Mouse (Mus musculus) limb, embryonic 12.5 days (tissue): ENCODE data around the gene Hspa1b. TPM values are rescaled to one million over a fixed set of nuclear protein-coding genes. Genes with fewer than 3 reads are reported as not detected.
A peak's percentile ranks its signal among the peaks of the same experiment; 100 is the strongest.
"Not testable (repeated sequence)": the region's sequence is repeated elsewhere in the genome, so short reads cannot be mapped to it uniquely, and the experiment has no call there.

Source experiments
- ATAC-seq: fragments of 200-750 bp; cut with Nextera tagmentation; 2 replicates; pipeline ENCODE4 v1.8.0; 2017; ENCODE audit warnings: low read depth, moderate TSS enrichment; ENCODE audit not compliant: insufficient number of reproducible peaks, insufficient read depth, low FRiP score, low TSS enrichment
- H3K27ac ChIP-seq: fragments of 300-500 bp; sonication (generic); 2 replicates; pipeline ENCODE4 v1.5.1; 2016; ENCODE audit warnings: mild to moderate bottlenecking, moderate library complexity
- H3K27me3 ChIP-seq: fragments of 300-500 bp; sonication (generic); 2 replicates; pipeline ENCODE4 v1.6.1; 2016; ENCODE audit warnings: mild to moderate bottlenecking, moderate library complexity
- H3K36me3 ChIP-seq: fragments of 300-500 bp; sonication (generic); 2 replicates; pipeline ENCODE4 v1.6.1; 2016; ENCODE audit warnings: mild to moderate bottlenecking, moderate library complexity
- H3K4me1 ChIP-seq: fragments of 300-500 bp; sonication (generic); replicated peaks from 2 replicates; pipeline ENCODE4 v1.6.1; 2016
- H3K4me2 ChIP-seq: fragments of 300-500 bp; sonication (generic); 2 replicates; pipeline ENCODE4 v1.6.1; 2016; ENCODE audit warnings: mild to moderate bottlenecking, moderate library complexity
- H3K4me3 ChIP-seq: fragments of 300-500 bp; sonication (generic); replicated peaks from 2 replicates; pipeline ENCODE4 v1.5.1; 2016; ENCODE audit warnings: mild to moderate bottlenecking
- H3K9ac ChIP-seq: fragments of 300-500 bp; sonication (generic); replicated peaks from 2 replicates; pipeline ENCODE4 v1.6.1; 2016; ENCODE audit warnings: mild to moderate bottlenecking, moderate library complexity
- H3K9me3 ChIP-seq: fragments of 300-500 bp; sonication (generic); 2 replicates; pipeline ENCODE4 v1.6.1; 2016; ENCODE audit warnings: mild to moderate bottlenecking, moderate library complexity
- WGBS: fragments of 180-500 bp; shearing (Covaris S2); methylation state at CpG from one replicate; pipeline ENCODE4 v1.1.7; 2016; 5-methylcytosine and 5-hydroxymethylcytosine counted together
- polyA plus RNA-seq: library from polyadenylated mRNA; unstranded; fragments of >200 nt; fragmentation: Nextera tagmentation; extraction: Ambion mirVana; gene quantifications from 2 replicates; pipeline ENCODE4 v1.2.1, GENCODE M21; 2016

Hspa1b gene
- polyA plus RNA-seq, 1 experiment from 2014 or later = not detected

GRCm38 (mm10) chr17:34999871-35000716 lies 41.1 kb upstream of the Hspa1b start:
- H3K27ac ChIP-seq = peak overlapping the region; percentile 98
- H3K9ac ChIP-seq = peak overlapping the region; percentile 95
- 26% methylated on average over 30 of the region's 32 CpGs for WGBS
- H3K9me3 ChIP-seq, H3K27me3 ChIP-seq, ATAC-seq: not testable (repeated sequence)
- peak overlapping the region; percentile 97 for H3K4me2 ChIP-seq
- peaks cover 46% of the 10 kb centered on the region for H3K36me3 ChIP-seq
- H3K4me1 ChIP-seq = peaks cover 40% of the 10 kb centered on the region
- H3K4me3 ChIP-seq = peak overlapping the region; percentile 87

DNA sequence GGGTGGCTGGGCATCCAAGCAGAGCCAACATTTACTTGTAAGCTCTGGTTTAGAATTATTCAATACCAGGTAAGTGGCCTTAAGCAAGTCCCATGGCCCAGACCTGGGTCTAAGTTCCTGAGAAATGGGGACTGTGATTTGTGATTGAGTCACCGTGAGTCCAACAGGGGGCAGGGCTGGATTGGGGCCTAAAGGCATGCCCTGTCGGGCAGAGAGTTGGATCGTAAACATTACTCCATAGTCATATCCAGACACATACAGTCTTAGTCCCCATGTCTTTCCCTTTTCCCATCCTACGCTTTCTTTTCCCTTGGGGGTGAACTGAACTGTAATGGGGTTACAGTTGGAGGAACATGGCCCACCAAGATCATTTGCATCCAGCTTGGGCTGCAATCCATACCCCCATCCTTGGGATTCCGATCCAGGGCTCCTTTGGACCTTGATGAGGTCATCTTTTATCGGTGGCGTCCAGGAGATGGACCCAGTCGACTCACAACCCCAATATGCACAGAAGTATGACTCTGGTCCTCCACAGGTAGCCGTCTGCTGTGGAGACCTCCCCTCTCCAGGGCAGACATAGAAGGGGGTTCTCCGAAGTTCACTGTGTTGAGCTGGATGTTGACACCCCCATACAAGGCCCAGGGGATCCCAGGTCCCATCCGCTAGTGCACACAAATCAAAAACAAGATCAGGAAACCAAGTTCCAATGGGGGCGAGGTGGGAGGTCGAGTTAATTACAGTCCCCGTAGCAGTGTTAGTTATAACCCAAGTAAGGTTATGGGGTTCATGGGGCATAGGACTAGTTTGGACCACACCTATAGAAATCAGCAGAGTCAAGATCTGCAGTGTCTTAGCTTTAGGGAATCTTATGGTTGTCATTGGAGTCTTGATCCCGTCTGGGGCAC lies 39.7 kb upstream of the Hspa1b start:
- ATAC-seq = no peak
- peak overlapping the region; percentile 87 for H3K4me3 ChIP-seq
- peaks cover 40% of the 10 kb centered on the region for H3K4me1 ChIP-seq
- H3K27ac ChIP-seq = no peak overlapping the region
- 93% methylated on average over 15 of the region's 15 CpGs for WGBS
- H3K9ac ChIP-seq = 0 out of 2 replicates have a peak overlapping the region, but pooled peaks have one; percentile 8
- H3K36me3 ChIP-seq = peaks cover 36% of the 10 kb centered on the region
- H3K4me2 ChIP-seq = peak overlapping the region; percentile 97
- no peaks in the 10 kb centered on the region for H3K27me3 ChIP-seq
- H3K9me3 ChIP-seq = no peaks in the 10 kb centered on the region

GRCm38 (mm10) chr17:34997142-34997483 lies 38.1 kb upstream of the Hspa1b start:
- Histone ChIP-seq H3K4me2 (0 out of 2 replicates have a peak overlapping the region, but pooled peaks have one; percentile 8), H3K27ac (no peak overlapping the region), H3K4me1 (peaks cover 25% of the 10 kb centered on the region), H3K9ac (no peak overlapping the region), H3K27me3 (no peaks in the 10 kb centered on the region), H3K4me3 (no peak overlapping the region), H3K36me3 (peaks cover 40% of the 10 kb centered on the region), H3K9me3 (no peaks in the 10 kb centered on the region)
- 97% methylated on average over 5 of the region's 5 CpGs for WGBS
- no peak for ATAC-seq

DNA sequence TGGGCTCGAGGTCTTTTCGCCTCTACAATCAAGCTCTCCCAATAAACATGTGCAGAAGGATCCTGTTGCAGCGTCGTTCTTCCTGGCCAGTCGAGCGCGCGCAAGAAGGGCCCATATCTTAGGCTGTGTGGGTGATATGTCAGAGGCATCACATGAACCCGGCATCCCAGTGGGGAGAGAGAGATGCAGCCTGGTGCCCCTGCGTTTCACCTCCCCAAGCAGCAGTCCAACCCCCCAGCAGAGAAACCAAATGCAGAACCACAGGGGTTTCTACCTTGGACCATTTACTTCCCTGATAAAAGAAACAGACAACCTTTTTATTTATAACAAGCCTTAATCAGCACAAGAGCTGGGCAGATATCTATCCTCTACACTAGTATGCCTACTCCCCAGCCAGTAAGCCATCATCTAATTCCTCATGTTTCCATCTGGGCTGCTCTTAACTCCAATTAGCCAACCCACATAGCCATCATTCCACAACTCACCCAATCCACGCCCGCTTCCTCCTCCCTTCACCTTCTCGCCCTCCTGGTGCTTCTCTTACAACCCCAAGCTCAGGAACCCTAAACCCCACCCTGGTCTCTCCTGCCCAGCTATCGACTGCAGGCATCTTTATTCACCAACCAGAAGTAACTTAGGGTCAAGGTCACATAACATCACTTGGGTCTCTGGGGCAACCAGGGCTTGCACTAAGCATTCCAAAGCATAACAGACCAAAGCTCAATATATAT lies 37.5 kb upstream of the Hspa1b start:
- 92% methylated on average over 13 of the region's 14 CpGs for WGBS

GRCm38 (mm10) chr17:34995927-34996326 lies 36.9 kb upstream of the Hspa1b start:
- not testable (repeated sequence) for H3K27ac ChIP-seq
- H3K36me3 ChIP-seq = peaks cover 47% of the 10 kb centered on the region

More for the DNA sequence above, 37.5 kb upstream of the Hspa1b start:
- no peaks in the 10 kb centered on the region for H3K9me3 ChIP-seq
- H3K9ac ChIP-seq = no peak overlapping the region
- no peak overlapping the region for H3K4me3 ChIP-seq
- ATAC-seq = no peak
- no peaks in the 10 kb centered on the region for H3K27me3 ChIP-seq
- H3K27ac ChIP-seq = no peak overlapping the region
- peak overlapping the region; percentile 8; the same call in 1 of the 2 replicates for H3K4me2 ChIP-seq
- peaks cover 40% of the 10 kb centered on the region for H3K36me3 ChIP-seq
- H3K4me1 ChIP-seq = peaks cover 23% of the 10 kb centered on the region

DNA sequence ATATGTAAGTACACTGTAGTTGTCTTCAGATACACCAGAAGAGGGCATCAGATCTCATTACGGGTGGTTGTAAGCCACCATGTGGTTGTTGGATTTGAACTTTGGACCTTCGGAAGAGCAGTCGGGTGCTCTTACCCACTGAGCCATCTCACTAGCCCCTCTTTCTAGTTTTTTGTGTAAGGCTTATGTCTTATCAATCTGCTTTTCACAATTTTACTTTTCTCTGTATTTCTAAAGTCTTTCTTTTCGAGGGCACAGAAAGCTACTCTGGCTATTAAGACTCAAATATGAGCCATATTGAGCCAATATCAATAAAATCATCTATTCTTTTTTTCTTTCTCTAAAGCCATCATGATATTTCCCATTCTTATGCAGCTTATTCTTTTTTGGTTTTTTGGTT lies 36.2 kb upstream of the Hspa1b start:
- H3K4me2 ChIP-seq, ATAC-seq, H3K27me3 ChIP-seq, H3K4me3 ChIP-seq, H3K27ac ChIP-seq, H3K9ac ChIP-seq, H3K9me3 ChIP-seq: not testable (repeated sequence)
- Histone ChIP-seq H3K4me1 (peaks cover 23% of the 10 kb centered on the region), H3K36me3 (peaks cover 54% of the 10 kb centered on the region)
- WGBS = 92% methylated on average over 4 of the region's 4 CpGs

More at GRCm38 (mm10) chr17:34995927-34996326, 36.9 kb upstream of the Hspa1b start:
- H3K4me2 ChIP-seq, H3K4me3 ChIP-seq, H3K9ac ChIP-seq, ATAC-seq, H3K9me3 ChIP-seq, H3K27me3 ChIP-seq: not testable (repeated sequence)
- H3K4me1 ChIP-seq = peaks cover 23% of the 10 kb centered on the region
- 93% methylated on average over 4 of the region's 4 CpGs for WGBS

DNA sequence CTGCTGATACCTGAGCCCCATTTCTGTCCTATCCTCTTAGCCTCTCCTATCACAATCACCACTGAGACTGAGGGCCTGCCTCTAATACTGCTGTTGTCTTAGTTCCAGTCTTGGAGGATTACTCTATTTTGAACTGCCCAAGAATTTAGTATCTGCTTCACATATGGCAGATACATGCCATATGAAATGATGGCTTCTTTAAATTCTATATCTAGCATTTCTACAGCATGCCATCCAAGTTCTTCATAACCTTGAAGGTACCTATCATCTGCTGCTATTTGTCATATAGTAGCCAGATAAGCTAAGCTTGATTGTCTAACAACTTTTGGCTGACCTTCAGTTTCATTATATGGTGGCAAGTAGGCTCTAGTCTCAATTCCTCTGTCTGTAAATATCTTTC lies 35.7 kb upstream of the Hspa1b start:
- Histone ChIP-seq H3K4me1 (peaks cover 20% of the 10 kb centered on the region), H3K27me3 (no peaks in the 10 kb centered on the region), H3K27ac (no peak overlapping the region), H3K4me3 (no peak overlapping the region), H3K4me2 (no peak overlapping the region), H3K9ac (no peak overlapping the region), H3K36me3 (peaks cover 55% of the 10 kb centered on the region), H3K9me3 (no peaks in the 10 kb centered on the region)
- ATAC-seq = no peak

DNA sequence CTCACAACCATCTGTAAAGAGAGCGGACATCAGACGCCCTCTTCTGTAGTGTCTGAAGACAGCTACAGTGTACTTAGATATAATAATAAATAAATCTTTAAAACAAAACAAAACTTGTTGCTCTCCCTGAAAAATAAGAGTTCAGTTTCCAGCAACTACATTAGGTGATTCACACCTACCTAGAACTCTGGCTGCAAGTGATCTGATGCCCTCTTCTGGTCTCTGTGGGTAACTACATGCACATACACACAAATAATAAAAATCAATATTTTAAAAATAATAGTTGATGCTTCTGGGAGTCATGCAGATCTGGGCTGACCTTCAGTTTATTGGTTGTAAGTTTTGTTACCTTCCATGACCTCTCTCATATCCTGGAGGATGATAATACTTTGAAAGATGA lies 25.2 kb upstream of the Hspa1b start:
- H3K36me3 ChIP-seq = peaks cover 35% of the 10 kb centered on the region
- H3K4me2 ChIP-seq = no peak overlapping the region
- peaks cover 16% of the 10 kb centered on the region for H3K4me1 ChIP-seq
- WGBS = 79% methylated on average over 2 of the region's 2 CpGs
- no peaks in the 10 kb centered on the region for H3K9me3 ChIP-seq
- no peak for ATAC-seq
- H3K9ac ChIP-seq = no peak overlapping the region
- H3K27ac ChIP-seq = no peak overlapping the region
- no peak overlapping the region for H3K4me3 ChIP-seq
- H3K27me3 ChIP-seq = no peaks in the 10 kb centered on the region

DNA sequence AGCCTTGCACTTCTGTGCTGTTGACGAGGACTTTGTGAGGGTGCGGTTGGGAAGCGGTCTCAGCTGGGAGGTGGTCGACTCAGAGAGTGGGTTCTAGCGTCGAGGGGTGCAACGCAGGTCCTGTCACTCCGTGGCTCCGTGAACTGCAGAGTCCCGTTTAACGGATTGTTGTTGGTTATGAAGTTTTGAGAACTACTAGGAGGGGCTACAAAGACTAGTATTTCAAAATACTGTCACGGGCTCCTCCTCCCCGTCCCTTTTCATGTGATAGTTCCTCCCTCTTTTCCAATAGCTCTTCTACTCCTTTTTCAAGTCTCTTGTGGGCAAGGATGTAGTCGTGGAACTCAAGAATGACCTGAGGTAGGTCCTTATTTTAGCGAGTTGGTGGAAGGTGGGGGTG lies 23.3 kb upstream of the Hspa1b start:
- Histone ChIP-seq H3K36me3 (peaks cover 23% of the 10 kb centered on the region), H3K4me3 (peak overlapping the region; percentile 87), H3K9me3 (no peaks in the 10 kb centered on the region), H3K27me3 (no peaks in the 10 kb centered on the region), H3K27ac (peak overlapping the region; percentile 99), H3K9ac (peak overlapping the region; percentile 91), H3K4me1 (peaks cover 16% of the 10 kb centered on the region), H3K4me2 (peak overlapping the region; percentile 72)
- under 1% methylated on average over 15 of the region's 15 CpGs for WGBS
- no peak for ATAC-seq

- ATAC-seq = peak; percentile 92
- WGBS = under 1% methylated on average over 58 of the region's 58 CpGs
- peak within 1 kb of the TSS; percentile 87 for H3K4me3 ChIP-seq
These were observed 22.7 kb upstream of the Hspa1b start, which contains the start of gene Lsm2 for GRCm38 (mm10) chr17:34981690-34982180. Gene Lsm2, plus strand, starts transcription at chr17:34981862.

More at GRCm38 (mm10) chr17:34981690-34982180, 22.7 kb upstream of the Hspa1b start, which contains the start of gene Lsm2:
- Histone ChIP-seq H3K9ac (peak within 1 kb of the TSS; percentile 91), H3K9me3 (no peaks in the 10 kb centered on the region), H3K36me3 (peaks cover 21% of the 10 kb centered on the region), H3K27ac (peak within 1 kb of the TSS; percentile 99), H3K4me1 (peaks cover 16% of the 10 kb centered on the region), H3K27me3 (no peaks in the 10 kb centered on the region), H3K4me2 (peak within 1 kb of the TSS; percentile 72)
